Mouse (Mus musculus) midbrain, embryonic 11.5 days (tissue): Measurements from ENCODE around the gene Ccdc107. TPM values are rescaled to one million over a fixed set of nuclear protein-coding genes. Genes with fewer than 3 reads are reported as not detected.
"Not testable (repeated sequence)": the region's sequence is repeated elsewhere in the genome, so short reads cannot be mapped to it uniquely, and the experiment has no call there.

ENCODE experiments used
- ATAC-seq: fragments of 200-750 bp; cut with Nextera tagmentation; 2 replicates; pipeline ENCODE4 v1.8.0; 2017; ENCODE audit warnings: moderate TSS enrichment, moderate library complexity; ENCODE audit not compliant: low FRiP score
- DNase-seq: peaks from one replicate; pipeline ENCODE4 v3.0.0; 2015; ENCODE audit warnings: low spot score; ENCODE audit errors: missing footprints
- H3K27ac ChIP-seq: fragments of 300-500 bp; sonication (generic); 2 replicates; pipeline ENCODE4 v1.5.1; 2014; ENCODE audit warnings: low read depth, low read length
- H3K27me3 ChIP-seq: fragments of 300-500 bp; sonication (generic); 2 replicates; pipeline ENCODE4 v1.6.1; 2014; ENCODE audit warnings: mild to moderate bottlenecking, low read length, moderate library complexity, mixed read lengths; ENCODE audit not compliant: control insufficient read depth, insufficient read depth
- H3K36me3 ChIP-seq: fragments of 300-500 bp; sonication (generic); 2 replicates; pipeline ENCODE4 v1.6.1; 2014; ENCODE audit warnings: mild to moderate bottlenecking, low read length, moderate library complexity, mixed read lengths; ENCODE audit not compliant: control insufficient read depth, insufficient read depth
- H3K4me1 ChIP-seq: fragments of 300-500 bp; sonication (generic); 2 replicates; pipeline ENCODE4 v1.6.1; 2014; ENCODE audit warnings: low read length; ENCODE audit not compliant: control insufficient read depth, insufficient read depth
- H3K4me2 ChIP-seq: fragments of 300-500 bp; sonication (generic); 2 replicates; pipeline ENCODE4 v1.6.1; 2014; ENCODE audit warnings: mild to moderate bottlenecking, moderate library complexity
- H3K4me3 ChIP-seq: fragments of 300-500 bp; sonication (generic); 2 replicates; pipeline ENCODE4 v1.5.1; 2014; ENCODE audit warnings: low read depth, low read length
- H3K9ac ChIP-seq: fragments of 300-500 bp; sonication (generic); 2 replicates; pipeline ENCODE4 v1.6.1; 2014; ENCODE audit warnings: low read length
- H3K9me3 ChIP-seq: fragments of 300-500 bp; sonication (generic); 2 replicates; pipeline ENCODE4 v1.6.1; 2016; ENCODE audit warnings: low read length; ENCODE audit not compliant: control insufficient read depth
- WGBS: fragments of 180-500 bp; shearing (Covaris S2); extraction: QIAGEN DNeasy Blood & Tissue Kit; methylation state at CpG from one replicate; pipeline ENCODE4 v1.1.7; 2014; 5-methylcytosine and 5-hydroxymethylcytosine counted together
- polyA plus RNA-seq: library from polyadenylated mRNA; unstranded; fragments of >200 nt; fragmentation: Nextera tagmentation; extraction: Ambion mirVana; gene quantifications from 2 replicates; pipeline ENCODE4 v1.2.1, GENCODE M21; 2014

The Ccdc107 gene
- polyA plus RNA-seq, 1 experiment from 2014 or later = 48.8 TPM

DNA sequence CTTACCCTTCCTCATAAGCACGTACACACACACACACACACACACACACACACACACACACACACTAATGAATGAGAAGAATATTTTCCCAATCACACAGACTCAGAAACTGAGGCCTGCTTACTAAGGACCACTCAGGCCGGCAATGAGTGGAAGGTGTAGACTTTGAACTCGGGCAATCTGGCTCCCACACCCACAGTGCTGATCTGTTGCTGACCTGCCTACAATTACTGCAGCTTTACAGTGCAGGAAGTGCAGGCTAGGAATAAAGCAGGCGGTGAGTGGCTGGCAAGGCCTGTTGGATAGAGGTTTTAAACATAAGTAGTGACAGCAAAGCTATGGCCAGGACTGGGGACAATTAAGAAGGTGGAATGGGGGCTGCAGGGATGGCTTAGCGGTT is 11.7 kb upstream of the Ccdc107 start:
- WGBS = 87% methylated on average over 5 of the region's 5 CpGs

DNA sequence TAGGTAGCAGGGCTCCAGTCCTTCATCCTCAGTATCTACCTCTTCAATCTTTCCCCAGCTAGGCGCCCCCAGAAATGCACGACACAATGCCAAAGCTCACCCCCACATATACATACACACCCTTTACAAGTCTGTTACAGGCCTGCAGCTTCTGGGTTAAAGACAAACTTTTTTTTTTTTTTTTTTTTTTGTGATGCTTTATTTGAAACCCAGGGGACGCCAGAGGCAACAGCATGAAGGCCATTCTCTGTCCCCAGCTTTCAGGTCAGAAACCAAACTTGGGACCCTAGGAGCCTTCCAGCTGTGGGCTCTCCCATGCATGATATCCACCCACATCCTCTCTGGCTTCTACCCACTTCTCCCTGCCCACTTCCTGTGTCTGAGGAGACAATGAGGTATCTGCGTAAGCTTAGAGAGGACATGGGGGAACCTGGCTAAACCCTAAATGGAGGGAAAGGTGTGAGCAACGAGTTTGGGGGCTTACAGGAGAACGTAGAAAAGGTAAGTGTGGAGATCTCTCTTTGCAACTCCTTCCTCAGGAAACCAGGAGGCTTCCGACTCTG is 10.7 kb upstream of the Ccdc107 start:
- Histone ChIP-seq H3K4me1 (no peaks in the 10 kb centered on the region), H3K4me3 (no peak overlapping the region), H3K9me3 (no peaks in the 10 kb centered on the region), H3K27ac (no peak overlapping the region), H3K36me3 (no peaks in the 10 kb centered on the region), H3K4me2 (no peak overlapping the region), H3K9ac (no peak overlapping the region), H3K27me3 (no peaks in the 10 kb centered on the region)
- no peak for DNase-seq
- WGBS = 77% methylated on average over 7 of the region's 7 CpGs
- no peak for ATAC-seq

More for the DNA sequence above, 11.7 kb upstream of the Ccdc107 start:
- ATAC-seq = no peak
- Histone ChIP-seq H3K4me2 (no peak overlapping the region), H3K36me3 (no peaks in the 10 kb centered on the region), H3K9ac (no peak overlapping the region), H3K9me3 (no peaks in the 10 kb centered on the region), H3K4me3 (no peak overlapping the region), H3K4me1 (no peaks in the 10 kb centered on the region), H3K27ac (no peak overlapping the region), H3K27me3 (no peaks in the 10 kb centered on the region)
- no peak for DNase-seq

DNA sequence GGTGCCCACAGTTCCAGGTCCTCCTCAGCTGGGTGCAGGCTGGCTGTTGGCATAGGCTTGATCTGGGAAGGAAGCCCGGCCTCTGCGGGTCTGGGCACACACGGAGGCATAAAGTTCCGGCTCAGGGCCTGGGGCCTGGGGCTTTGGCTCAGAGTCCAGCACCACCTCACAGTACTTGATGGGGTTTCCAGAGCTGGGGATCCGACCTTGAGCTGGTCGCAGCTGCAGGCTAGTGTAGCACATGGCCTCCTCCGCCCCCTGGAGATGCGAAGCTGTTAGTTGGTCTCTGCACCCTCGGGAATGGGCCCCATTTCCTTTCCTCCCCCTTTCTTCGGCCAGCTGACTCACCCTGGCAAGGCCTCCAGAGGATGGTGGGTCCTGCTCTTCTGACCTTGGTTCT is 10.1 kb upstream of the Ccdc107 start:
- no peak overlapping the region for H3K9ac ChIP-seq
- H3K4me1 ChIP-seq = no peaks in the 10 kb centered on the region
- DNase-seq (no peak), ATAC-seq (no peak)
- no peak overlapping the region for H3K27ac ChIP-seq
- WGBS = 73% methylated on average over 10 of the region's 10 CpGs
- no peak overlapping the region for H3K4me2 ChIP-seq
- H3K36me3 ChIP-seq = no peaks in the 10 kb centered on the region
- no peaks in the 10 kb centered on the region for H3K27me3 ChIP-seq
- H3K9me3 ChIP-seq = no peaks in the 10 kb centered on the region
- H3K4me3 ChIP-seq = no peak overlapping the region

DNA sequence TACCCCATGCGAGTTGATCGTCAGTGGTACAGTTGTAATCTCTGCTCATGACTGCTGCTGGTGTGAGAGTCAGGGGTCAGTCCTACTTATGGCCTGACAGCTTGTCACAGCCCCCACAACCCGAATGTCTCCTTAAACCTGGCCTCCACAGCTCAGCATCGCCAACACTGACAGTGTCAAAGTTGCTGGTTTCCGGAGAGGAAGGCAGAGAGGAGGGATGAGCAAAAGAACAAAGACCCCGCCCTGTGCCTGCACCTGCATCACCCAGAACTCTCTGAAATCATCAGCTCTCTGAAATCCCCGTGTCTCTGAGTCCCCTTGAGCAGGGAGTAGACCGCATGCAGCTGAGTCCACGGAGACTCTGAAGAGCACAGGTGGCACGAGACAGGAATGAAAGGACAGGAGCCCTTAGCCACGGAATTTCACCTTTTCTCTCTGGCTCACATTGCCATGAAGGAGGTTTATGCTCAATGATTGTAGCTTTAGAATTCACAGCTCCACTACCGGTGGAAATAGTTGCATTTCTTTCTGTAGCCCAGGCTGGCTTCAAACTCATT is 9.1 kb upstream of the Ccdc107 start, which contains the start of gene Sit1:
Gene Sit1, minus strand, starts transcription at position 200 of the 557 bp plus-strand sequence.
- H3K9me3 ChIP-seq = no peaks in the 10 kb centered on the region
- no peaks in the 10 kb centered on the region for H3K36me3 ChIP-seq
- H3K4me1 ChIP-seq = no peaks in the 10 kb centered on the region
- WGBS = 59% methylated on average over 12 of the region's 12 CpGs
- no peak within 1 kb of the TSS for H3K4me2 ChIP-seq
- H3K27me3 ChIP-seq = no peaks in the 10 kb centered on the region
- H3K4me3 ChIP-seq = no peak within 1 kb of the TSS
- no peak within 1 kb of the TSS for H3K27ac ChIP-seq
- DNase-seq (no peak), ATAC-seq (no peak)
- H3K9ac ChIP-seq = no peak within 1 kb of the TSS

DNA sequence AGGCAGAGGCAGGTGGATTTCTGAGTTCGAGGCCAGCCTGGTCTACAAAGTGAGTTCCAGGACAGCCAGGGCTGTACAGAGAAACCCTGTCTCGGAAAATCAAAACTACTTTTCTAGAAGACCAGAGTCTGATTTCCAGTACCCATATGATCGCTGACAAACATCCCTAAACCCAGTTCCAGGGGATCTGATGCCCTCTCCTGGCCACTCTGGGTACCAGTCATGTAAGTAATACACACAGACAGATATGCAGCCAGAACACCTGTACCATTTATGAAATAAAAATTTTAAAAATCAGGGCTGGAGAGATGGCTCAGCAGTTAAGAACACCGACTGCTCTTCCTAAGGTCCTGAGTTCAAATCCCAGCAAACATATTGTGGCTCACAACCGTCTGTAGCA is 7.0 kb upstream of the Ccdc107 start:
- not testable (repeated sequence) for ATAC-seq
- 89% methylated on average over 5 of the region's 5 CpGs for WGBS

DNA sequence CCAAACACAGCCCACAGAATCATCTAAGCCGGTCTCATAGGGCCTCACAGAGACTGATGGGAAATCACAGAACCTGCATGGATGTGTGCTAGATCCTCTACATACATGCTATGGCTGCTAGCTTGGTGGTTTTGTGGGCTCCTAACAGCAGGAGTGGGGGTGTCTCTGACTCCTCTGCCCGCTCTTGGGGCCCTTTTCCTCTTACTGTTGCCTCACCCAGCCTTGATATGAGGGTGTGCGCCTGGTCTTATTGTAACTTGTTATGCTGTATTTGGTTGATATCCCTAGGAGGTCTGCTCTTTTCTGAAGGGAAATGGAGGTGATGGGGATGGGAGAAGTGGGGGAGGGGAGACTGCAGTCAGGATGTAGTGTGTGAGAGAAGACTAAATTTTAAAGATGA is 3.1 kb upstream of the Ccdc107 start:
- Histone ChIP-seq H3K4me3 (no peak overlapping the region), H3K27ac (no peak overlapping the region), H3K9me3 (no peaks in the 10 kb centered on the region), H3K4me2 (no peak overlapping the region), H3K9ac (no peak overlapping the region), H3K4me1 (peaks cover 5% of the 10 kb centered on the region), H3K36me3 (no peaks in the 10 kb centered on the region), H3K27me3 (no peaks in the 10 kb centered on the region)
- 90% methylated on average over 3 of the region's 3 CpGs for WGBS
- DNase-seq = peak; percentile 78
- no peak for ATAC-seq

More for the DNA sequence above, 7.0 kb upstream of the Ccdc107 start:
- H3K4me1 ChIP-seq, H3K4me3 ChIP-seq, H3K9me3 ChIP-seq, H3K9ac ChIP-seq, DNase-seq, H3K27me3 ChIP-seq, H3K36me3 ChIP-seq, H3K27ac ChIP-seq, H3K4me2 ChIP-seq: not testable (repeated sequence)

DNA sequence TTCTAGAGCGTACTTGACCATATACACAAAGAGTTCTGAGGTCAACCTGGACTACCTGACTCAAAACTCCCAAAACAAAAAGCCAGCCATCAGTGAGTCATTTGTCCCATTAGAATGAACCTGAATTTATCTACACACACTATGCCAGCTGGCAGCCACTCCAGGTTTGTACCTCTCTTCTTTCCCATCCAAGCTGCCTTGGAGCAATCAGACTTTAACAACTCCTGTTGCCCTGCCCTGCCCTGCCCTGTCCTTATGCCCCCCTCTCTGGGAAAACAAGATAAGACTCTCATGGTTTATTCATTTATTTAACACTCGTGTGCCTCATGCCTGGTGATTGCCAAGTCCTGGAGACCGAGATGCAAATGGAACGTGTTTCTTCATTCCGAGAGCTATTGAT is 1.9 kb upstream of the Ccdc107 start:
- no peak for ATAC-seq
- Histone ChIP-seq H3K27me3 (no peaks in the 10 kb centered on the region), H3K4me1 (peaks cover 8% of the 10 kb centered on the region), H3K4me3 (no peak overlapping the region), H3K36me3 (no peaks in the 10 kb centered on the region), H3K27ac (no peak overlapping the region), H3K9ac (no peak overlapping the region), H3K9me3 (no peaks in the 10 kb centered on the region), H3K4me2 (no peak overlapping the region)
- 79% methylated on average over 5 of the region's 5 CpGs for WGBS
- peak; percentile 17 for DNase-seq

DNA sequence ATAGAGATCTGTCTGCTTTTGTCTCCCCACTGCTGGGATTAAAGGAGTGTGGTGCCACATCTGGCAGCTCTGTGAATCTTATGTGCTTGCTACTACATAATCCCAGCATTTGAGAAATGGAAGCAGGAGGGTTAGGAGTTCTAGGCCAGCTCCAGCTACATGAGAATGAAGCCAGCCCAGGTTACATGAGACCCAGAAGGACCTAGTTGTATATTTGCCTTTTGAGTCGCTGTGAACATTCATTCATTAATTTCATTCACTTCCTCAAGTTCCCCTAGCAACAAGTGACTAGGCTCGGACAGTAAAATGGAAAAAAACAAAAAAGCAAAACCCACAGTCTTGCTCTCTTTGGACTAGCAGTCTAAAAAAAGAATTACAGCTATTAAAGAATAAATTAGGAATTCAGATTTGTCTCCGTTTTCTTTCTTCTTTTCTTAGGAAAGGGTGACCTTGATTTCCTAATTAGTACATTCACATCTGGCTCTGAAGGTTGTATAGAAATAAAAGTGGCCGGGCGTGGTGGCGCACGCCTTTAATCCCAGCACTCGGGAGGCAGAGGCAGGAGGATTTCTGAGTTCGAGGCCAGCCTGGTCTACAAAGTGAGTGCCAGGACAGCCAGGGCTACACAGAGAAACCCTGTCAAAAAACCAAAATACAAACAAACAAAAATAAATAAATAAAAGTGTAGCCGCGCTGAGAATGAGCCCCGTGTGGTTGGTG is 439 bp upstream of the Ccdc107 start:
- Histone ChIP-seq H3K36me3 (no peaks in the 10 kb centered on the region), H3K4me2 (no peak overlapping the region), H3K9me3 (no peaks in the 10 kb centered on the region), H3K9ac (no peak overlapping the region), H3K4me1 (peaks cover 15% of the 10 kb centered on the region), H3K27ac (no peak overlapping the region), H3K4me3 (no peak overlapping the region), H3K27me3 (no peaks in the 10 kb centered on the region)
- 48% methylated on average over 12 of the region's 12 CpGs for WGBS
- peak; percentile 84 for DNase-seq
- no peak for ATAC-seq

DNA sequence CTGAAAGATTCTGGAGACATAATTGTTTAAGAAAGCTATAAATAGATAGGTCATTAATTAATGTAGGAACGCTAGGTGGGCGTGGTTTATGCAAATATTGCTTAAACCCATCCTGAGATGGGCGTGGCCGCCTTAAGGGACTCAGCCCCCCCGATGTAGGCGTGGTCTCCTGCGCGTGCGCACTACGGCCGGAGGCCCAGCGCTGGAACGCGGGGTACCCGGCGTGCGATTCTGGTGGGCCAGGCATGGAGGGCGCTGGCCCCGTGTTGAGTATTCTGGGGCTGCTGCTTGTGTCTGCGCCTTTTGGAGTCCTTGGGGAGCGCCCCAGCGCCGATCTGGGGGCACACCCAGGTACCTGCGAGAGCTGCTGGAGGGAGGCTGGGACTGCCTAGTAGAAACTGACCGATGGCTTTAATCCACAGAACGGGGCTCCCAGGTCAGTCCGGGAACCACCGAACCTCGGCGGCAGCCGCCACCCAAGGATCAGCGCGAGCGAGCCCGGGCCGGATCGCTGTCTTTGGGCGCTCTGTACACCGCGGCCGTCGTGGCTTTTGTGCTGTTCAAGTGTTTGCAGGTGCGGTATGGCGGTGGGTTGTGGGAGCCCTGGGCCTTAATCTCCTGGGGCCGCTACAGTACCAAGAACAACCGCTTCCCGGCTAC is 616 bp downstream of the Ccdc107 start:
- Histone ChIP-seq H3K27me3 (no peaks in the 10 kb centered on the region), H3K27ac (peak overlapping the region; percentile 68), H3K9me3 (no peaks in the 10 kb centered on the region), H3K4me3 (peak overlapping the region; percentile 75), H3K4me1 (peaks cover 23% of the 10 kb centered on the region), H3K9ac (peak overlapping the region; percentile 76), H3K4me2 (peak overlapping the region; percentile 70), H3K36me3 (no peaks in the 10 kb centered on the region)
- under 1% methylated on average over 47 of the region's 47 CpGs for WGBS
- DNase-seq = peak; percentile 100
- peak; percentile 89 for ATAC-seq
